Mouse (Mus musculus) midbrain, embryonic 14.5 days (tissue): ENCODE data around the gene Insig2. TPM values are rescaled to one million over a fixed set of nuclear protein-coding genes. Genes with fewer than 3 reads are reported as not detected.

Source experiments
- ATAC-seq: fragments of 200-750 bp; cut with Nextera tagmentation; 2 replicates; pipeline ENCODE4 v1.8.0; 2017; ENCODE audit warnings: moderate number of reproducible peaks, moderate library complexity; ENCODE audit not compliant: low FRiP score, low TSS enrichment
- DNase-seq: peaks from one replicate; pipeline ENCODE4 v3.0.0-alpha.2; 2015
- H3K27ac ChIP-seq: fragments of 300-500 bp; sonication (generic); replicated peaks from 2 replicates; pipeline ENCODE4 v1.5.1; 2014; ENCODE audit warnings: mild to moderate bottlenecking, low read depth, low read length, moderate library complexity
- H3K27me3 ChIP-seq: fragments of 300-500 bp; sonication (generic); 2 replicates; pipeline ENCODE4 v1.6.1; 2014; ENCODE audit warnings: low read length, control low read depth, mixed read lengths; ENCODE audit not compliant: control insufficient read depth, insufficient read depth
- H3K36me3 ChIP-seq: fragments of 300-500 bp; sonication (generic); 2 replicates; pipeline ENCODE4 v1.6.1; 2014; ENCODE audit warnings: low read length, control low read depth; ENCODE audit not compliant: control insufficient read depth, insufficient read depth
- H3K4me1 ChIP-seq: fragments of 300-500 bp; sonication (generic); 2 replicates; pipeline ENCODE4 v1.6.1; 2014; ENCODE audit warnings: mild to moderate bottlenecking, antibody characterized with exemption, low read length, control low read depth; ENCODE audit not compliant: control insufficient read depth, insufficient read depth
- H3K4me2 ChIP-seq: fragments of 300-500 bp; sonication (generic); 2 replicates; pipeline ENCODE4 v1.6.1; 2014; ENCODE audit warnings: mild to moderate bottlenecking, low read length, moderate library complexity
- H3K4me3 ChIP-seq: fragments of 300-500 bp; sonication (generic); replicated peaks from 2 replicates; pipeline ENCODE4 v1.5.1; 2014; ENCODE audit warnings: low read depth, low read length
- H3K9ac ChIP-seq: fragments of 300-500 bp; sonication (generic); replicated peaks from 2 replicates; pipeline ENCODE4 v1.6.1; 2014; ENCODE audit warnings: mild to moderate bottlenecking, low read length, moderate library complexity
- H3K9me3 ChIP-seq: fragments of 300-500 bp; sonication (generic); 2 replicates; pipeline ENCODE4 v1.6.1; 2016; ENCODE audit warnings: low read length, control low read depth, mixed read lengths; ENCODE audit not compliant: control insufficient read depth
- WGBS: fragments of 180-500 bp; shearing (Covaris S2); extraction: QIAGEN DNeasy Blood & Tissue Kit; methylation state at CpG from one replicate; pipeline ENCODE4 v1.1.7; 2014; 5-methylcytosine and 5-hydroxymethylcytosine counted together
- polyA plus RNA-seq: library from polyadenylated mRNA; unstranded; fragments of >200 nt; fragmentation: Nextera tagmentation; extraction: Ambion mirVana; gene quantifications from 2 replicates; pipeline ENCODE4 v1.2.1, GENCODE M21; 2014

Gene Insig2
- polyA plus RNA-seq, 1 experiment from 2014 or later: 28.6 TPM

DNA sequence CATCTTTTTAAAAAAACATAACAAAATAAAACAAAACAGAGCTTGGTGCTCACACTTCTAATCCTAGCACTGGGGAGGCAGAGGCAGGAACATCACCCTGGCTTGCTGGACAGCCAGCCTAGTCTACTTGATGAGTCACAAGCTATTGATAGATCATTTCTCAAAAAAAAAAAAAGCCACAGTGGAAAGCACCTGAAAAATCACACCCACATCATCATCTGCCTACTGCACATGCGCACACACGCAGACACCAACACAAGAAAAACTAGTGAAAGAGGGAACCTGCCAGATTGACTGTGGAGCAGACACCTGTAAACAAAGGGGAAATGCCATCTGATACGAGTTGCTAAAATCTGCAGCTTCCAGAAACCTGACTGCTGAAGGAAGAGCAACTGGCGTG, 54.9 kb downstream of the Insig2 start:
- Histone ChIP-seq H3K4me1 (no peaks in the 10 kb centered on the region), H3K4me2 (no peak overlapping the region), H3K27me3 (no peaks in the 10 kb centered on the region), H3K36me3 (no peaks in the 10 kb centered on the region), H3K27ac (no peak overlapping the region), H3K9me3 (no peaks in the 10 kb centered on the region), H3K4me3 (no peak overlapping the region), H3K9ac (no peak overlapping the region)
- no peak for ATAC-seq
- WGBS: 93% methylated on average over 4 of the region's 4 CpGs
- DNase-seq: no peak

GRCm38 (mm10) chr1:121275961-121276506, 56.4 kb downstream of the Insig2 start:
- Histone ChIP-seq H3K4me3 (no peak overlapping the region), H3K27ac (no peak overlapping the region), H3K4me1 (no peaks in the 10 kb centered on the region), H3K36me3 (no peaks in the 10 kb centered on the region), H3K9ac (no peak overlapping the region), H3K27me3 (no peaks in the 10 kb centered on the region), H3K9me3 (no peaks in the 10 kb centered on the region), H3K4me2 (no peak overlapping the region)
- DNase-seq (no peak), ATAC-seq (no peak)
- WGBS: 74% methylated on average over 3 of the region's 3 CpGs

GRCm38 (mm10) chr1:121260171-121260741, 72.1 kb downstream of the Insig2 start:
- ATAC-seq: no peak; the same call in 1 of the 2 replicates
- peak; percentile 8 for DNase-seq

More at GRCm38 (mm10) chr1:121260171-121260741, 72.1 kb downstream of the Insig2 start:
- H3K9ac ChIP-seq: no peak overlapping the region
- no peaks in the 10 kb centered on the region for H3K9me3 ChIP-seq
- no peak overlapping the region for H3K4me2 ChIP-seq
- no peak overlapping the region for H3K4me3 ChIP-seq
- no peaks in the 10 kb centered on the region for H3K36me3 ChIP-seq
- no peaks in the 10 kb centered on the region for H3K4me1 ChIP-seq
- H3K27ac ChIP-seq: no peak overlapping the region
- whole genome bisulfite sequencing: 56% methylated on average over 9 of the region's 9 CpGs
- no peaks in the 10 kb centered on the region for H3K27me3 ChIP-seq

Other genes with a start within 250 kb of the Insig2 start
- 10.6 and 11.5 TPM in 2 replicates for gene Ccdc93, start 98.5 kb upstream of the Insig2 start, polyA plus RNA-seq
- gene Htr5b, start 195.9 kb upstream of the Insig2 start, polyA plus RNA-seq: 1.3 and 2.0 TPM in 2 replicates
- gene Ddx18, start 235.4 kb upstream of the Insig2 start, polyA plus RNA-seq: 41.5 and 43.2 TPM in 2 replicates